Mouse (Mus musculus): Measurements from ENCODE around the gene Slfn14. TPM values are rescaled to one million over a fixed set of nuclear protein-coding genes. Genes with fewer than 3 reads are reported as not detected.
"Not testable (repeated sequence)": the region's sequence is repeated elsewhere in the genome, so short reads cannot be mapped to it uniquely, and the experiment has no call there.

Slfn14 gene
- polyA plus RNA-seq, 1 experiment from 2014 or later = 15.6 TPM

GRCm38 (mm10) chr11:83279691-83280090, 6.8 kb downstream of the Slfn14 start:
- no peak overlapping the region for H3K4me3 ChIP-seq
- H3K4me1 ChIP-seq = peaks cover 11% of the 10 kb centered on the region
- H3K4me2 ChIP-seq = no peak overlapping the region
- peaks cover 63% of the 10 kb centered on the region for H3K36me3 ChIP-seq
- no peaks in the 10 kb centered on the region for H3K9me3 ChIP-seq (replicated peaks)
- 66% methylated on average over 6 of the region's 6 CpGs for WGBS (ENCODE audit: insufficient replicate concordance)
- H3K9ac ChIP-seq = no peak overlapping the region
- H3K27ac ChIP-seq = no peak overlapping the region
- peaks cover 77% of the 10 kb centered on the region for H3K27me3 ChIP-seq (replicated peaks)
- ATAC-seq = no peak

DNA sequence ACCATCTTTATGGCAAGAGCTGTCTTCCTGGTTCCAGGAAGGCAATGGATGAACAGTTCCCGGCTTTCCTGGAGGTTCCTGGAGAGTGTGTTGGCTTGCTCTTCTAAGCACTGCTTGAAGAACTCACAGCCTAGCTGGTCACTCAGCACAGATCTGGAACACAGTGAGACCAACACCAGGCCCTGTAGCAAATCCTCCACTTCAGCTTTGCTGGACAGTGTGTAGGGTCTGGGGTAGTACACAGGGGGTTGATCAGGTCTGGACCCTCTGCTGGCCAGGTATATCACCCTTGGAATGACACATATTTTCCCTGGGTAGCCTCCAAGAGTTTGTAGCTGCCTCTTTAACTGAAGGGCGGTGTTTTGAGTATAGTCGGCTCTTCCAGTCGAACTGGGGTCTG, 7.5 kb downstream of the Slfn14 start:
- Histone ChIP-seq H3K36me3 (peaks cover 62% of the 10 kb centered on the region), H3K4me2 (no peak overlapping the region), H3K4me1 (peaks cover 5% of the 10 kb centered on the region; the same call in 1 of the 2 replicates), H3K9me3 (replicated peaks) (no peaks in the 10 kb centered on the region), H3K4me3 (no peak overlapping the region), H3K27ac (no peak overlapping the region), H3K9ac (no peak overlapping the region), H3K27me3 (replicated peaks) (peaks cover 78% of the 10 kb centered on the region)
- no peak for ATAC-seq
- WGBS (ENCODE audit: insufficient replicate concordance) = 76% methylated on average over 4 of the region's 4 CpGs

GRCm38 (mm10) chr11:83276251-83276650, 10.3 kb downstream of the Slfn14 start:
- H3K4me3 ChIP-seq = no peak overlapping the region
- ATAC-seq = no peak
- peaks cover 13% of the 10 kb centered on the region for H3K4me1 ChIP-seq
- H3K27ac ChIP-seq = no peak overlapping the region
- no peak overlapping the region for H3K9ac ChIP-seq
- H3K9me3 ChIP-seq (replicated peaks) = no peaks in the 10 kb centered on the region
- H3K4me2 ChIP-seq = no peak overlapping the region
- H3K27me3 ChIP-seq (replicated peaks) = peaks cover 54% of the 10 kb centered on the region
- WGBS (ENCODE audit: insufficient replicate concordance) = 61% methylated on average over 7 of the region's 7 CpGs
- H3K36me3 ChIP-seq = peaks cover 44% of the 10 kb centered on the region

DNA sequence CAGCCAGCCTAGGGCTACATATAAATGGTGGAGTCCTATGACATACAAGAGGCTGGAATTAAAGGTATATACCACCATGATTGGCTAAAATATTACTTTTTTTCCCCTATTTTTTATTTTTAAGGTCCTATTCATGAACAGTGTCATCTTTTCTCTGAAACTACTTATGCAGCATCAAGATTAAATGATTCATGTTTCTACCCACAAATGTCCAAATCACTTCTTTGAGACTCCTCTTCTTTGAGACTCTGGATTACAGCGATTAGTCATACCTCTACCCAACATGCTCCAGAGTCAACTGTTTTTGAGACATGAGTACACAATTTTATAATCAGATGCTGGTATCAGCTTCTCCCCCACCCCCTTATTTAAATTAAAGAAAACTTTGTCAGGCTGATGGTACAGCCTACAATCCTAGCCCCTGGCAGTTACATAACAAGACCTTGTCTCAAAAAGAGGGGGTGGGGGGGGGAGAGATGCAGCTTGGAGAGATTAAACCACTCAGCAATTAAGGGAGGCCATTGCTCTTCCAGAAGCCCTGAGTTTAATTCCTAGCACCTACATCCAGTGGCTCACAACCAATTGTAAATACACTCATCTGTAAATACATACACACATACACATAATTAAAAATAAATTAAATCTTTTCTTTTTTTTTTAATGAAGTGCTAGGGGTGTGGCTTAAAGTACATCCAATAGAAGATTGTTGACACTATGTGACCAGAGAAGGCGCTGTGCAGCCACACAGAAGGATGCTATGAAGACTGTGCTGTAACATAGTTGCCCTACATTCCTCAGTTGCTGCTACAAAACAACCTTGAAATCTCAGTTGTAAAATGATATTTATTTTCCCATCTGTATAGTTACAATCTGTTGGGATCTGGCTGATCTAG, 14.3 kb downstream of the Slfn14 start:
- WGBS (ENCODE audit: insufficient replicate concordance) = 9% methylated on average over 2 of the region's 2 CpGs
- Histone ChIP-seq H3K36me3 (peaks cover 14% of the 10 kb centered on the region; the same call in 1 of the 2 replicates), H3K4me1 (peaks cover 19% of the 10 kb centered on the region), H3K27me3 (replicated peaks) (peaks cover 25% of the 10 kb centered on the region), H3K9ac (0 out of 2 replicates have a peak overlapping the region, but pooled peaks have one; percentile 33), H3K27ac (peak overlapping the region; percentile 81), H3K4me2 (peak overlapping the region; percentile 17), H3K4me3 (no peak overlapping the region), H3K9me3 (replicated peaks) (no peaks in the 10 kb centered on the region)
- ATAC-seq = peak; percentile 25

GRCm38 (mm10) chr11:83271151-83271950, 15.2 kb downstream of the Slfn14 start:
- under 1% methylated on average over 26 of the region's 26 CpGs for whole genome bisulfite sequencing (ENCODE audit: insufficient replicate concordance)
- H3K4me3 ChIP-seq = peak overlapping the region; percentile 59
- peak overlapping the region; percentile 81 for H3K27ac ChIP-seq
- no peaks in the 10 kb centered on the region for H3K9me3 ChIP-seq (replicated peaks)
- peak overlapping the region; percentile 68 for H3K4me2 ChIP-seq
- H3K9ac ChIP-seq = peak overlapping the region; percentile 66
- peaks cover 16% of the 10 kb centered on the region for H3K27me3 ChIP-seq (replicated peaks)
- ATAC-seq = peak; percentile 90
- peaks cover 13% of the 10 kb centered on the region; the same call in 1 of the 2 replicates for H3K36me3 ChIP-seq
- peaks cover 19% of the 10 kb centered on the region for H3K4me1 ChIP-seq

DNA sequence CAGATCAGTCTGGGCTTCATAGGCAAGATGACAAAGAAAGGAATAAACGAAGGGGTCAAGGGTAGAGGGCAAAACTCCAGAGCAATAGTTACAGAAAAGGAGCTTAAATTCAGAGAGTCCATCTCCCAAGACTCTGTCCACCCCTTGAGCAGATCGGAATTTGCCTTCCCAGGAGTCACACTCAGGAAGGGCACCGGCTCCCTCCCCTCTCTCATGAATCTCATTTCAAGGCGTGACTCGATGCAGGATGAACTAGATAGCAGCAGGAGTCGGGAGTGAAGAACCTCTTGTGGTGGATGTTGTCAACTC, 15.7 kb downstream of the Slfn14 start:
- 8% methylated on average over 6 of the region's 6 CpGs for WGBS (ENCODE audit: insufficient replicate concordance)
- Histone ChIP-seq H3K4me3 (peak overlapping the region; percentile 59), H3K9ac (peak overlapping the region; percentile 66)

DNA sequence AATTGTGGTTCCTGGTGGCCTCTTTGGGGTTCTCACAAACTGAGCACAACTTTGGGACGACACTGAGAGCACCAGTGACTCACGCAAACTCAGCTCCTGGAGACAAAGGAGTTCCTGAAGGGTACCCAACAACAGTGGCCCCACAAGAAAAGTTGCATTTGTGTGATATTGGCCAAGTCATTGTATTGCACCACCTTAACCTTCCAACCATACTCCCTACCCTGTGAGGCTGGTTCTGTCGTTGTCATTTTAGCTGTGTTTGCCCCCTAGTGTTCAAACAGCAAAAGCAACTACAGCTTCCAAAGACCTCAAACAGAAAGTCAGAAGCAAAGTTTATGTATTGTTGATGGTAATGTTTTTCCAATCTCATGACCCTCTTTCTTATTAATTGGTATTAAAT, 23.4 kb downstream of the Slfn14 start:
- Histone ChIP-seq H3K36me3 (no peaks in the 10 kb centered on the region), H3K4me1 (peaks cover 23% of the 10 kb centered on the region), H3K27ac (peak overlapping the region; percentile 79), H3K4me2 (peak overlapping the region; percentile 46), H3K4me3 (no peak overlapping the region), H3K9ac (0 out of 2 replicates have a peak overlapping the region, but pooled peaks have one; percentile 19), H3K9me3 (replicated peaks) (no peaks in the 10 kb centered on the region), H3K27me3 (replicated peaks) (0 out of 2 replicates have a peak, but pooled peaks cover 3% of the 10 kb centered on the region)
- WGBS (ENCODE audit: insufficient replicate concordance) = 46% methylated on average over 3 of the region's 3 CpGs
- ATAC-seq = peak; percentile 78

More for the DNA sequence above, 15.7 kb downstream of the Slfn14 start:
- Histone ChIP-seq H3K9me3 (replicated peaks) (no peaks in the 10 kb centered on the region), H3K27me3 (replicated peaks) (peaks cover 11% of the 10 kb centered on the region), H3K4me2 (peak overlapping the region; percentile 68), H3K36me3 (peaks cover 8% of the 10 kb centered on the region; the same call in 1 of the 2 replicates), H3K4me1 (peaks cover 19% of the 10 kb centered on the region), H3K27ac (peak overlapping the region; percentile 81)
- peak; percentile 13 for ATAC-seq

DNA sequence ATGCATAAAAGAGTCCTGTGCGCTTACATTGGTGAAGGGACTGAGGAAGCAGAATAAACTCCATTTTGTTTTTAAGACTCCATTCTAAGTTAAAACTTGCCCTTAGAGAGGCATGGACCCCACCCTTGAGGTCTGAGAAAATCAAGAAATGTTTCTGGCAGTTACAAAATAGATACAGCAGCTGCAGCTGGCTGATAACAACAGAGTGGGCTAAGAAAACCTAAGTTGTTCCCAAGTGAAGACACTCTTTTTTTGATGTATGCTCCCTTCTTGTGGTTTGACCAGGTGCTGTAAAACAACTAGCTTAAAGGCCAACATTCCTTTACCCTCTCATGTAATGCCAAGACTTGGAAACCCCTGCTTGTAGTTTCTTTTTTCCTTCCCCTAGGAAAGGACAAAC, 23.9 kb downstream of the Slfn14 start:
- Histone ChIP-seq H3K4me3 (no peak overlapping the region), H3K9ac (0 out of 2 replicates have a peak overlapping the region, but pooled peaks have one; percentile 19), H3K36me3 (no peaks in the 10 kb centered on the region), H3K27me3 (replicated peaks) (0 out of 2 replicates have a peak, but pooled peaks cover 3% of the 10 kb centered on the region), H3K4me2 (peak overlapping the region; percentile 46), H3K9me3 (replicated peaks) (no peaks in the 10 kb centered on the region), H3K27ac (peak overlapping the region; percentile 79), H3K4me1 (peaks cover 23% of the 10 kb centered on the region)
- ATAC-seq = peak; percentile 88
- 70% methylated on average over 1 of the region's 1 CpGs for WGBS (ENCODE audit: insufficient replicate concordance)

DNA sequence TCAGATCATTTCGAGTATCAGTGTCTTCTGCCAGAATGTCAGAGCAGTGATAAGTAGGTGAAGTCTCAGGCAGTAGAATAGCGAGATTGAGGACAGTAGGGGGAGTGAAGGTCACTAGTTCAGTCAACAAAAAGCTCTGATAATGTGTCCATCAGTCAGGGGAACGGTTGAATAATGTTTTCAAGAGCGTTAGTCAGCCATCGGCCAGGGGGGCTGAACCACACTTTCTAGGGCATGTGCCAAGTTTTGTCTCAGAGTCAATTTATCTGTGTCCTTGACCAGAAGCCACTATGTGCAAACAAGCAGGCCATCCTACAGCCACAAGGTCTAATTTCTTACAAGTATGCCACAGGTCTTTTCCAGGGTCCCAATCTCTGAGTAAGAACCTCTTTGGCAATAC, 29.3 kb downstream of the Slfn14 start:
- H3K4me3 ChIP-seq; ATAC-seq; H3K4me2 ChIP-seq; H3K27ac ChIP-seq; H3K4me1 ChIP-seq; H3K36me3 ChIP-seq; H3K27me3 ChIP-seq (replicated peaks); H3K9ac ChIP-seq; H3K9me3 ChIP-seq (replicated peaks): not testable (repeated sequence)
- WGBS (ENCODE audit: insufficient replicate concordance) = 49% methylated on average over 5 of the region's 5 CpGs

- no peaks in the 10 kb centered on the region for H3K36me3 ChIP-seq
- no peak overlapping the region for H3K4me2 ChIP-seq
- no peak overlapping the region for H3K9ac ChIP-seq
- no peak for ATAC-seq
- WGBS (ENCODE audit: insufficient replicate concordance) = 14% methylated on average over 2 of the region's 2 CpGs
- no peak overlapping the region for H3K27ac ChIP-seq
- no peaks in the 10 kb centered on the region for H3K9me3 ChIP-seq (replicated peaks)
- H3K4me3 ChIP-seq = no peak overlapping the region
- H3K4me1 ChIP-seq = 0 out of 2 replicates have a peak, but pooled peaks cover 7% of the 10 kb centered on the region
- no peaks in the 10 kb centered on the region; the same call in 1 of the 2 replicates for H3K27me3 ChIP-seq (replicated peaks)
Measured at GRCm38 (mm10) chr11:83239811-83240210, 46.7 kb downstream of the Slfn14 start.

DNA sequence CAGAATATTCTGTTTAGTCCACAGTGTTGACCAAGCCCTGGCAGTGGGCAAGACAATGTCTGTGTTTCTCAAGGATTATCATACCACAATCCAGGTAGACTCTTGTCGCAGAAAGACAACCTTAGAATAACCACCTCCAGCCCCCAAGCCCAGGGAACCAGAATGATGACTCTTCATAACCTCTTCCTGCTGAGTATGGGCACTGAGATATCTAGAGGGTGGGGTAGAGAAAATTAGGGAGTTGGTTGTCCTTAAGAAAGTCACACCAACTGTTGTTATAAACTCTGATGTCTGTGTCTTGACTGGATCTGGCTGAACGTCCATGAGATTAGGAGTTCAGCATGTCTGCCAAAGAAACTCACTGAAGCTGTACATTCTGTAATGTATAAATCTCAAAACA, 48.1 kb downstream of the Slfn14 start:
- Histone ChIP-seq H3K4me1 (peaks cover 13% of the 10 kb centered on the region), H3K9ac (no peak overlapping the region), H3K36me3 (no peaks in the 10 kb centered on the region), H3K4me2 (no peak overlapping the region), H3K27me3 (replicated peaks) (no peaks in the 10 kb centered on the region), H3K27ac (no peak overlapping the region), H3K4me3 (no peak overlapping the region), H3K9me3 (replicated peaks) (no peaks in the 10 kb centered on the region)
- 62% methylated on average over 2 of the region's 2 CpGs for WGBS (ENCODE audit: insufficient replicate concordance)
- no peak for ATAC-seq

GRCm38 (mm10) chr11:83237390-83237789, 49.1 kb downstream of the Slfn14 start:
- H3K4me1 ChIP-seq = peaks cover 13% of the 10 kb centered on the region
- H3K36me3 ChIP-seq; H3K4me3 ChIP-seq; ATAC-seq; H3K9ac ChIP-seq; H3K27ac ChIP-seq; H3K9me3 ChIP-seq (replicated peaks); H3K4me2 ChIP-seq; H3K27me3 ChIP-seq (replicated peaks): not testable (repeated sequence)
- 68% methylated on average over 9 of the region's 9 CpGs for WGBS (ENCODE audit: insufficient replicate concordance)
